13 mouse cellular contexts compared by ENCODE assay signal in the genomic region with DNA sequence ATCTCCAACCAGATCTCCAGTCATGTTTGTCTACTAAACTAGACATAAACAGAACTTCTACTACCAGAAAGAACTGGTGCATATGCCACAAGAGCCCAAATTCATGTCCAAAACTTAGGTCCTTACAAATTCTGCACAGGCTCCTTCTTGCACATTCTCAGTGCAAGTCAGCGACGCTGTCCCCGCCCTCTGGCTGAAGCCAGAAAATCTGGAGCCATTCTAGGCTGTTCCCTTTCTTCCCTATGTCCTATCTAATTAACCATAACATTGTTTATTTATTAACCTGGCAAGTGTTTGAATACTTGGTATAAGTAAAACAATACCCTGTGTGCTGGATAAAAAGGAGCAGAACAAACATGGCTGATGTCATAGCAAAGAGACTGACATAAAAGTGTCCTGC.
"Had no signal": no experiment of that assay in that cellular context is flagged by ENCODE, and none has a peak within 500 bp of the region (broad histone marks: within the 10 kb centered on the region; RNA-seq: fewer than 3 reads in every experiment).

No protein-coding gene starts in this region.

- ATAC-seq: intestine, embryonic 15.5 days; lung, postnatal 0 days; midbrain, embryonic 16.5 days had no signal

- H3K27ac ChIP-seq: hindbrain, embryonic 14.5 days; intestine, embryonic 15.5 days; left cerebral cortex, adult 2 months; liver, embryonic 15.5 days; neural tube, embryonic 13.5 days had no signal

- H3K4me2 ChIP-seq: hindbrain, embryonic 14.5 days; intestine, embryonic 15.5 days; liver, embryonic 11.5 days; liver, embryonic 15.5 days; neural tube, embryonic 13.5 days had no signal

- H3K4me1 ChIP-seq: intestine, embryonic 15.5 days; liver, embryonic 15.5 days; neural tube, embryonic 13.5 days had no signal

- DNase-seq: lung, adult 2 months; lung, postnatal 36 days; retina, postnatal 1 day; right cerebral cortex, postnatal 14 days; thymus, postnatal 36 days had no signal

- H3K36me3 ChIP-seq: intestine, embryonic 15.5 days; liver, embryonic 15.5 days; neural tube, embryonic 13.5 days had no signal

- H3K9me3 ChIP-seq: intestine, embryonic 15.5 days; liver, embryonic 15.5 days; neural tube, embryonic 13.5 days had no signal

- H3K9ac ChIP-seq: hindbrain, embryonic 14.5 days; intestine, embryonic 15.5 days; liver, embryonic 15.5 days; neural tube, embryonic 13.5 days had no signal

- H3K27me3 ChIP-seq: intestine, embryonic 15.5 days; neural tube, embryonic 13.5 days had no signal

- H3K4me3 ChIP-seq: intestine, embryonic 15.5 days; left cerebral cortex, adult 2 months; liver, embryonic 15.5 days; neural tube, embryonic 13.5 days had no signal
